Mouse (Mus musculus): ENCODE data around the gene Tctn1.

Gene Tctn1

DNA sequence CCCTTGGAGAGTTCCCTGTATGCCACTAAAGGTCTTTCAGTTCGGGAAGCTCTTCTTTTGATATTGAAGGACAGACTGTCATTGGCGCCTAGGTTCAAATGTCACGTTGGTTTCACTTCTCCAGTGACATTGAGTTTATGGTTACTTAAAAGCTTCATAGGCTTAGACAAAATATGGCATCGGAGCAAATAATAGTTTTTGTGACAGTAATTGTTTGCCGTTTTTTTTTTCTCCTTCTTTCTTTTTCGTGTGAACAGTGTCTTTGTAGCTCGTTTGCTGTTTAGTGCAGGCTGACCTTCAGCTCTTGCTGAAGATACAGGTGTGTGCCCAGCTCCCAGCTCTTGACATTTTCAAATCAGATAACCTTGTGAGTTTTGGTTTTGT, 21.5 kb upstream of the Tctn1 start:
- DNase-seq (ENCODE audit: low read depth, low spot score), result no peak

DNA sequence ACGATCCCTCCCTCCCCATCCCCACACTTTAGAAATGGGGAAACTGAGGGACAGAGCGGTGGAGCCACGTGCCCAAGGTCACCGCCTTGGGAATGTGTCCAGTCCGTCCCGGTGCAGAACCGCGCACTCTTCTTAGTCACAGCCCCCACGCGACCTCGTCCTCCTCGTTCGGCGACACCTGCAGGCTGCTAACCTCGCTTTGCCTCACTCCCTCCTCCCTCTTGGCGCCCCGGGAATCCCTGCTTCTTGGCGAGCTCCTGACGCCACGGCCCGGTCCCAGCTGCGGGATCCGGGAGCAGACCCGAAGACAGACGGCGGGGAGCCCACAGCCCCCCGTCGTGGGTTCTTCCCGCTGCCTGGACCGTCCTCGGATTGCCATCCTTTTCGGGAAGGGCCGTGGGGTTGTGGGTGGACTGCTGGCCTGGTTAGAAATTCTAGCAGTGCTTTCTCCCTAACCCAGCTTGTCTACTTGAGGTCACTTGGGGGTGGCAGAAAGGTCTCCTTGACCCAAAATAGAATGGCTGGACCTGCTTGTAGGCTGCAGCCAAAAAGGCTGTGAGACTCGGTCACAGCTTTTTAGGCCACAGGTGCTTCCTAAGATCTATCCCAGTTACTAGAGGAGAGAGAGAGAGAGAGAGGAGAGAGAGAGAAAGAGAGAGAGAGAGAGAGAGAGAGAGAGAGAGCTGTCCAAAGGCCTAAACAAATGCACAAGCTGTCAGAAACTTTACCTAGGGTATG, 20.9 kb upstream of the Tctn1 start:
- DNase-seq (ENCODE audit: low read depth, low spot score), result peak; percentile 45

DNA sequence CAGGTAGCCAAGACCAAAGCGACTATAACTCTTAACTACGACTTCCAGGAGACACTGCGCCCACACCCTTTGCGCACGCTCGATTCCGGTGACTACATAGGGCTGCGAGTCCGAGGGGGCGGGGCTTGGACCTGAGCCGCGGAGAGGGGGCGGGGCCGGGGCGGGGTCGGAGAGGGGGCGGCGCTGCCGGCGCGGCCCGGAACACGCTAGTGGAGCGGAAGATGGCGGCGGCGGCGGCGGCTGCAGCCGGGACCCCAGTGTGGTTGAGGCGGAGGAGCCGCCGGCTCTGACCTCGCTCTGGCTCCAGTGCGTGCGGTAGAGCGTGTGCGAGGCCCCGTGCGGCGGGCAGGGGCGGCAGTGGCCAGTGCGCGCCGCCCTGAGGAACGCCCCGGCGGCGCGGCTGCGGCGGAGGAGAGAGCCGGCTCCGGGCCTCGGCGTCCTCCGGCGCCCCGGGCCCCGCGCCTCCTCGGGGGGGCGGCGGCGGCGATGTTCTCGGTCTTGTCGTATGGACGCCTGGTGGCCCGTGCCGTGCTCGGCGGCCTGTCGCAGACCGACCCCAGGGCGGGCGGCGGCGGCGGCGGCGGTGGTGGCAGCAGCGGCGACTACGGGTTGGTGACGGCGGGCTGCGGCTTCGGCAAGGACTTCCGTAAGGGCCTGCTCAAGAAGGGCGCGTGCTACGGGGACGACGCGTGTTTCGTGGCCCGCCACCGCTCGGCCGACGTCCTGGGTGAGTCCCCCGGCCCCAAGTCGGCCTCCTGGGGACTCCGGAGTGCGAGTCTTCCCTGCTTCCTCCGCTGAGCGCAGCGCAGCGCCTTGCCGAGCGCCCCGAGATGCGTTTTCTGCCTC, 20.1 kb upstream of the Tctn1 start, which contains the start of gene Pptc7:
Gene Pptc7, plus strand, starts transcription at position 183 of the 846 bp plus-strand sequence.
- peak; percentile 87 for DNase-seq (ENCODE audit: low read depth, low spot score)

DNA sequence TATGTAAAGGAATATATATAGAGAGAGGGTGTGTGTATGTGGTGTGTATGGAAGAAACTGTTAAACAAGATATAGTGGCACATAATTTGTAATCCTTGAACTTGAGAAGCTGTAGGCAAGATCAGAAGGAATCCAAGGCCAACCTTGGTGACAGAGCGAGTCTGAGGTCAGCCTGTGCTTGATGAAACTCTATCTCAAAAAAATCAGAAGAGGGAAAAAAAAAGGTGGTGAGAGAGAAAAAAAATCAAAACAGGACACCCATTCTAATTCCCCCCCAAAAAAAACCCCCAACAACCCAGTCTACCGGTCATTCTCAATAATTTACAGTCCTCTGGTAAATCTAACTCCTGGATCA, 19.5 kb upstream of the Tctn1 start:
- no peak for DNase-seq (ENCODE audit: low read depth, low spot score)

DNA sequence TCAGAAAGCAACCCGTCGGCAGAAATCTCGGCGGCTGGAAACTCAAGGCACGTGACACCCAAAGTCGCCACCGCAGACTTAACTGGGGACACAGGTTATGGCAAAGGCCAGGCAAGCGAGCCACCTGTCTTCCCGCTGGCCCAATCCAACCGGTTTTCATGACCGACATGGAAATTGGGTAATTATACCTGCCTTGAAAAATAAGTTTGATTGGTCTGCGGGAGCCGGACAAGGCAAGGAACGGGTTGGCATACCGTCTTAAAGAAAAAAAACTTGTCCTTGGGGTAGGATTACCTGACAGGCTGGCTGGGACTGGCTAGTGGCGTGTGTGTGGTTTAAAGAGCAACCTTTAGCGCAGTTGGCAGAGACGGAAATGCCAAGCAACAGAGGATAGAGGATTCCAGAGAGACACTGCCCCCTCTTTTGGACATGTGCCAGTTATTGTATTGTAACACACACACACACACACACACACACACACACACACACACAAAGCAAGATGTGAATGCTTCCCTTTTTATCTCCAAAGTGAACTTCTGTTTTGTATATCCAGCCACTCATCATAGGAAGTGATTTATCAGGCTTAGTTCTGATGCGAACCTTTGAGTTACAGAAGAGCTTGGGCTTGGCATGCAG, 16.7 kb upstream of the Tctn1 start:
- no peak for DNase-seq (ENCODE audit: low read depth, low spot score)

DNA sequence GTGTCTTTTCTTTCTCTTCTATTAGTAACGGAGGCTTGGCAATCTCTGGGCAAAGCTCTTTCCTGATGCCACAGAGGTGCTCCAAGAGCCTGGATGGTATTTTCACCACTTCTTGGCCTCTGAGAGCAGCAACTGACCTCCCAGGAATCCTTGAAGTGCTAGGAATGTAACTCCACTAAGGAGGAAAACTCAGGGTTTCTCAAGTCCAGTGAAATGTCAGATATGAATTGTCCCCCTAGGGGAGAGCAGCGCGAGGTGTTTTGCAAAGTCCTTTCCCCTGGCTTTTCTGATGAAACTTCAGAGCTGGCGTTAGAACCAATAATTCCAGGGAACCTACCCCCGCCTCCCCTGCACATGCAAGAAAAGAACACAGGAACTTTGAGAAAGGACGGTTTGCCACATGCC, 16.2 kb upstream of the Tctn1 start:
- DNase-seq (ENCODE audit: low read depth, low spot score), result peak; percentile 55

DNA sequence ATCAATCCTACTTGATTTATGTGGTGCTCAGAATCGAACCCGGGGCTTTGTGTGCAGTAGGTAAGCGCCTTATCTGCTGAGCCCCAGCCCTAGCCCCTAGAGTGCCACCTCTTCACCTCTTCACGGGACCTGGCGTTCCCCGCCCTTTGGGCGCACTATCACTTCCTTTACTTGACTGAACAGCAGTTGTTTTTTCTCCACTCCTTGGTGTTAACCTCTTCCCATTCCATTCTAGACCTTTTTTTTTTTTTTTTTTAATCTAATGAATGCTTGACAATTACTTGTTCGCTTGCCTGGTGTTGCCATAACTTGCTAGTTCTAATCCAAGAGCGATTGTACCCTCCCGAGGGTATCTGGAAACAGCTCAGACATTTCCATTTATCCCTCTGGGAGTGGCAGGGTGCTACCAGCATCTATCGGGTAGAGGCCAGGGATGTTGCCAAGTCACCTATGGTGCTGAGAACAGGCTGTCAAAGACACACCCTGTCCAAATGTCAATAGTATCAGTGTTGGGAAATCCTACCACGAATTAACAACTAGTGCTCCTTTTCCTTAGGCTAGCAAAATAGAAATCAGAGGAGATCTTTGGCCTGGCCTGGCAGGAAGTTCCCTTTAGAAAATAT, 15.7 kb upstream of the Tctn1 start:
- DNase-seq (ENCODE audit: low read depth, low spot score), result no peak

DNA sequence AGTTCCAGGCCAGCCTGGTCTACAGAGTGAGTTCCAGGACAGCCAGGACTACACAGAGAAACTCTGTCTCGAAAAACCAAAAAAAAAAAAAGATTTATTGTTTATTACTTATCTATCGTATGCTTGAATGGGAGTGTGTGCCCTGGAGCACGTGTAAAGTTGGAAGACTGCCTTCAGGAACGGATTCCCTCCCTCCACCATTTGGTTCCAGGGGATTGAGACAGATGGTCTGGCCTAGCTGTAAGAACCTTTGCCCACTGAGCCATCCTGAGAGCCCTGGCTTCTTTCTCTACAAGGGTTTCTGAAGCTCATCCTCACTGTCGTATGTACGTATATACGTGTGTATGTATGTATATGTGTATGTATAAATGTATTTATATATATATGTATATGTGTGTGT, 14.7 kb upstream of the Tctn1 start:
- no peak for DNase-seq (ENCODE audit: low read depth, low spot score)

DNA sequence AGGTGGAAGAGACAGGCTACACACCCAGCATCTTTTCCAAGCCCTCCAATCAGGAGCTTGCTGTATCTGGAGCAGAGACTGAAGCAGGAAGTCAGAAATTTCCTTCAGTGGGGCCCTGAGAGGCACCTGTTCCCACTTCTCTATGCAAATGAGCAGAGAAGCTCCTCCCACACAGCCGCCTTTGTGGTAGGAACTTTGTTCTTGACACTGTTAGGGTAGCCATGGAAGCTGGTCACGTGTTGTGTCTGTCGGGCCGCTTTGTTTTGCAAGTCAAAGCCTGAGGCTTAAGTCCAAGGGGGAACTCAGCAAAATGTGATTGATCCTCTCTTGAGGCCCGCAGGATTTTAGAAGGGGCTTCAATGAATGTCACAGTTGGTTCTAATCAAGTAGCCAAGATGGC, 10.5 kb upstream of the Tctn1 start:
- DNase-seq (ENCODE audit: low read depth, low spot score), result no peak

DNA sequence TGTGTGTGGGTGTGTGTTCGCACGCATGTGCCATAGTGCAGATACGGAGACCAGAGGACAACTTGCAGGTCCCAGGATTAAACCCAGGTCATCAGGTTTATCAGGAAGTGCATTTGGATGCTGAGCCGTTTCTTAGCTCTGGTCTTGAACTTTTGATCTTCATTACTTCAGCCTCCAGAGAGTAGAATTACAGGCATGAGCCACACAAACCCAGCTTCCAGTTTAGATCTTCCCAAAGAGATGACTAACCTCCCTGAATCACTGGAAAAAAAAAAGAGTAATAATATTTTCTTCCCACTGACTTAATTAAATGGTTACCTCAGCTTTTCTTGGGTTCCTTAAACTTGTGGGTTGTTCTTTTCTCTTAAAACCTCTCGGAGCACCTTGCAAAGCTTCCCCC, 8.6 kb upstream of the Tctn1 start:
- DNase-seq (ENCODE audit: low read depth, low spot score), result peak; percentile 58

DNA sequence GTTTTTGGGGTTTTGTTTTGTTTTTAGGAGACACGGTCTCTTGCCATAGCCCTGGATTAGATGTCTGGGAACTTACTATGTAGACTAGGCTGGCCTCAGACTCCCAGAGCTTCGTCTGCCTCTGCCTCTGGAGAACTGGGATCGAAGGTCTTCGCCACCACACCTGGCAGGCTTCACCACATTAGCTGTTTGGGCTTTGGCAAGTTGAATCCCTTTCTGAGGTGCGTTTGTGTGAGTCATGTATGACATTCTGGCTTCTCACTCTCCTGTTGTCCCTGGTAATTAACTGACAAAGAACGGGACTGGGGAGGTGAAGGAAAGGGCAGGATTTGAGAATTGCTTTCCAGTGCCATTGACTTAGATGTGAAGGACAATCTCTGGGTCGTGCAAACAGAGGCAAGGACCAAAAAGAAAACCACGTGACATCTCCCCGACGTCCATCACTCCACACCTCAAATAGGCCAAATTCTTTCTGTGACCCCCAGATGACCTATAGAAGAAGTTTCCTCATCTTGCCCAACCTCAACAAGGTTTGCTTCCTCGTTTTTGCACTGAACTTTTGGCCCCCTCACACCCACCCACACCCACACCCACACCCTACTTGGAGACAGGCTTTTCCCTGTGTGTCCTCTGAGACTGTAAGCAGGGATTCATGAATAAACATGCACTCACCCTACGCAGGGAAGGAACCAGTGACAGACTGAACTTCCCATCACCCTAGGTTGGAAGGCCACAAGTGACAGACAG, 4.8 kb upstream of the Tctn1 start:
- DNase-seq (ENCODE audit: low read depth, low spot score), result peak; percentile 36

DNA sequence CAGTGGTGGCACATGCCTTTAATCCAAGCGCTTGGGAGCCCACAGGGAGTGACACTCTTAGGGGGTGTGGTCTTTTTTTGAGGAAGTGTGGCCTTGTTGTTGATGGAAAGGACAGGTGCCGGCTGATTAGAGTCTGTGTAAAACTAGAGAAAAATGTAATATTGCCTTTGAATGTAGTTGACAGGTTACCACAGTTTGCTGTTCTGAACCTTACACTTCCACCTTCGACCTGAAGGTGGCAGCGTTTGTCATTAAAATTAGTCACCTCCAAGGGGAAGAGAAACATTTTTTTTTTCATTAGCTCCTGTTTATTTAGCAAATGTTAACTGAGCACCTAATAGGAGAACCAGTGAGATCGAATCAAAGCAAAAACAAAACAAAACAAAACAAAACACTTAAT, 3.6 kb upstream of the Tctn1 start:
- peak; percentile 86 for DNase-seq (ENCODE audit: low read depth, low spot score)

DNA sequence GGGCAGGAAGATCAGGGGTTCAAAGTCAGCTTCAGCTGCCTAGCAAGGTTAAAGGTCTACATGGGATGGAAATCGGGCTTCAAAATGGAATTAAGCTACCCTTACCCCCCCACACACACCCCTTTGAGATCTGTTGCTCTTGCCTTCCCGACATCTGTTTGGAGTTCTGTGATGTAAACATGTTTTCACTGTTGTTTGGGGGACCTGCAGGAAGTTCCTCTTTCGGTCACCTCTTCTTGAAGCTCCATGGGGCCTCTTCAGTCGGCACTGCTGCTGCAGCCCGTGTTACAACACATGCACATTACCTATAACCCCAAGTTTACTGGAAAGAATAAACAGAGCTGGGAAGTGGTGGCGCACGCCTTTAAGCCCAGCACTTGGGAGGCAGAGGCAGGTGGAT, 2.9 kb upstream of the Tctn1 start:
- DNase-seq (ENCODE audit: low read depth, low spot score), result no peak

DNA sequence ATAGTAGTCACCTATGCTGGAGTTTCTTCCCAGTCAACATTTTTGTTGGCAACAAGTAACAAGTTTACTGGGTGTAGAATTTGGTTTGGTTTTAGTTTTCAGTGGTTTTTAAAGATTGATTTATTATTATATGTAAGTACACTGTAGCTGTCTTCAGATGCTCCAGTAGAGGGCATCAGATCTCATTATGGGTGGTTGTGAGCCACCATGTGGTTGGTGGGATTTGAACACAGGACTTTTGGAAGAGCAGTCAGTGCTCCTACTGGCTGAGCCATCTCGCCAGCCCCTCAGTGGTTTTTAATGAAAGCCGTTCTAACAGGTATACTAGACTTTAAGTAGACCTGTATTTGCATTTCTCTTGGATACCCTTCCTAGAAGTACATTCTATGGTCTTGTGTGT, 1.7 kb upstream of the Tctn1 start:
- no peak for DNase-seq (ENCODE audit: low read depth, low spot score)

DNA sequence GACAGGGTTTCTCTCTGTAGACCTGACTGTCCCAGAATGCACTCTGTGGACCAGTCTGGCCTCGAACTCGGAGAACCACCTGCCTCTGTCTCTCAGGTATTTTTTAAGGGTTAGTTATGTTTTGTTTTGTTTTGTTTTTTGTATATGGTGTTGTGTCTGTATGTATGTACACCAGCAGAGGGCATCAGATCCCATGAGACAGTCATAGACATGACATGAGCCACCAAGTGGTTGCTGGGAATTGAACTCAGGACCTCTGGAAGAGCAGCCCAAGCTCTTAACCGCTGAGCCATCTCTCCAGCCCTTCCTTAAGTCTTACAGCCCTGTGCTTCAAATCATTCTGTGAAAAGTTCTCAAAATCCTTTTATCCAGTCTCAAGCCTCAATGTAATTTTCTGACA, 927 bp upstream of the Tctn1 start:
- DNase-seq (ENCODE audit: low read depth, low spot score), result peak; percentile 73

DNA sequence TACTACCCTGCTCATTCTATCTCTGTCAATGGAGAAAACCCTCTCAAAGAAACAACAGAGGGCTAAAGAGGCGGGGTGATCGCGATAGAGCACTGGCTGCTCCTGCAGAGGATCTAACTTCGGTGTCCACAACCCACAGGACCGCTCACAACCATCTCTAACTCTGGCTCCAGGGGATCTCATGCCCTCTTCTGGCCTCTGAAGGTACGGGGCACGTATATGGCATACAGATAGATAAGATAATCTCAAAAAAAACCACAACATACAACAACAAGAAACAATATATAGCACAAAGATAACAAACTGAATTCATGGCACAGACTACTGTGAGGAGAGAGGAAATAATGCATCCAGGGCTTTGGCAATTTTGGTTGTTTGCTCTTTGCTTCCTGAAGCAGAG, 2.2 kb downstream of the Tctn1 start:
- DNase-seq (ENCODE audit: low read depth, low spot score), result no peak

DNA sequence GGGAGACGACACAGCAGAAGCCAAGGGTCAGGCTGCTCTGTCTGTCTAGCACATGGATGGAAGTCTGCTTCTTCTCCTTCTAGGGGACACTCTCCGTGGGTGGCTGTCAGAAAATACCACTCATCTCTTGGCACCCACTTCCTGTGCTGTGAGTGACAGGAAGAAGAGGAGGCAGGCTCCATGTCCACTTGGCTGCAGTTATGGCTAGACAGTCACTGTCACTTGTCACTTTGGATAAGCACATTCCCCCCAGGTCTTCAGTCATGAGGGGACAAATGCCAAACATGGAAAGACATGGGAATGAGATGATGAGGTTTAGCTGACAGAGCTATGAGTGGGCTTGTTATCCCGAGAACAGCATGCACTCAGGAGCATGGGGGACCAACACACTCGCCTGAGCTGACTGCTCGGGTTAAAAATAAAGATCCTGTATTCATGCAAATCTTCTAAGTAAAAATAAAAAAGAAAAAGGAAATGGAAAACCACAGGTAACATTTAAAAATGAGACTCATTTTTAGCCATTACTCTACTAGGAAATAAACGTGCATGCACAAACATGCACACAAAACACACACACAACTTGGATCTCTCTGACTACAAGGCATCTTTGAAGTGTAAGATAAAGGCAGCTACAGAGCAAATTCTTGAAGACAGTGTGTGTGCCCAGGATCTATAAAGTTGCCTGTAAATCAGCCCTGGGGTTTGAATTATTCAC, 6.1 kb downstream of the Tctn1 start:
- no peak for DNase-seq (ENCODE audit: low read depth, low spot score)

DNA sequence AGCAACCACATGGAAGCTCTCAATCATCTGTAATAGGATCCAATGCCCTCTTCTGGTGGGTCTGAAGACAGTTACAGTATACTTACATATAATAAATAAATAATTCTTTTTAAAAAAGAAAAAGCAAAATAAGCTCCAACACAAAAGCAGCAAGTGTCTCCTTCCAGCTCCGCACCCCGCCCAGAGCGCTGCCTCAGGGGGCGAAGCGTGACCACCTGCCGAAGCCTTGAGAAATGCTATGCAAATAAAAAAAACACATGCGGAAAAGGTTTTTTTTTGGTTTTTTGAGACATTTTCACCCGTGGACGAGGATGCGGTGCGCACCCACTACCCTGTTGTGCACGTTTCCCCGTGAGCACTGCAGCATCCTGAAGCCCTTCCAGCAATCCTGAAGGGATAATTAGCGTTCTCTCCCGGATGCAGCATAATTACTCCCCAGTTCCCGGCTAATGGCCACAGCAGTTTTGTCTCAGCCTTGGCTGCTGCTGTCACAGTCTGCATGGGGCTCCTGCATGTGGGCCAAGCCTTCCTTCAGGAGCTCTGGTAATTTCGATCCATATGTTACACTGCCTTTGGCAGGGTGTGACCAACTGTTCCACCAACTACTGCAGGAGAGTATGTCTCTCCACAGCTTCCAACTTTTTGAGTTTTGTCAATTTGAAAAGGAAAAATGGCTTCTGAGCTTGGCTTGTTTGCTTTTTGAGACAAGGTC, 12.2 kb downstream of the Tctn1 start:
- no peak for DNase-seq (ENCODE audit: low read depth, low spot score)

DNA sequence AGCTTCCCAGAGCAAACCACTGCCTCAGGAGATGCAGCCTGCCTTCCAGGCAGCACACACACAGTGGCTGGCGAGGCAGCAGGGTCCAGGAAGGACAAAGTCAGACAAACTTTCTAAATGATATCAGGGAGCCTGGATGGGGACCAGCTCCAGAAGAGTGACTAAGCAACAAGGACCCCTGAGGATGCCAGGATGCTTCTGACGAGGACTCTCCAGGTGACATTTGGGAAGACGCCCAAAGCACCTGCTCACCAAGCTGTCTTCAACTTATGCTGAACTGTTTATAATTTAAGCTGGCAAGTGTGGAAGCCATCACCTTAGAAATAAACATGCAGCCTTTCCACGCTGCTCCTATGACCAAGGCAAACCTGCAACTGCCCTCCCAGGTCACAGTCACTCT, 15.0 kb downstream of the Tctn1 start:
- no peak for DNase-seq (ENCODE audit: low read depth, low spot score)

DNA sequence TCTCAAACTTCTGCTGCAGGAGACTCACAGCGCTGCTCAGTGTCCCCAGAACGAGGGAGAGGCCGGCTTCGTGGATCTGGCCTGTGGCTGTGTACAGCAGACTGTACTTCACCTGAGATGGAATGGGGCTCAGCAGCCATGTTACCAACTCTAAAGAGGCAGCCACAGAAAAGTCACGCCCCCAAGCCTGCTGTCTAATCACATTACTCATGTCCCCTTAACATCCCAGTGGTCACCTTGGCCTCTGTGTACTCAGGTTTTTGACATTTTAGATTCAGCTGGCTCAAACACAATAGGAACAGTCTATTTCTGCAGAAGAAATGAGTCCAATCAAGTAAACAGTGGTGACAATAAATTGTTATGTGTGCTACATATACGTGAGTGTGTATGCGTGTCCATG, 16.3 kb downstream of the Tctn1 start:
- DNase-seq (ENCODE audit: low read depth, low spot score), result no peak

All from 3T3-L1 (cell line).